Mouse (Mus musculus) bone marrow macrophage, adult 2 months (primary cell): Measurements from ENCODE around the gene Olfr1499.

Source experiments
- CTCF ChIP-seq: IDR thresholded peaks from 2 replicates; pipeline ENCODE4 v1.5.1; 2012; ENCODE audit warnings: low read depth, mild to moderate bottlenecking, low read length, moderate library complexity
- POLR2A ChIP-seq: IDR thresholded peaks from 2 replicates; pipeline ENCODE4 v1.6.1; 2012; ENCODE audit warnings: mild to moderate bottlenecking, low read depth, low read length, borderline replicate concordance

DNA sequence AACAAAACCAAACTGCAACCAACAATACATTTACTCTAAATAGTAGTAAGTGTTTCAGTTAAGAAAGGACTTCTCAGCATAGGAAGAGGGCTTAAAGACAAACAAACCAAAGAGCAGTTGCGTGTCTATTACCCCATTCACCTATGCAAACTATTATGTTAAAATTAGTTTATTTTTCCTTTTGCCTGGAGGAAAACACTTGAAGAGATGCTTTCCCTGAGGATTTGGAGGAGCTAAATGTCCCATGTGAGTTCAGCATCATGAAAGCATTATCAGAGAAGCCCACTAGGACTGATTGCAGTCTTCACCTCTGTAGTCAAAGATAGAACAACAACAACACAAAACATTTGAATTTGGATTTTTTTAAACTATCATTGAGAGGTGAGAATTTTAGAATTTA lies 41.7 kb downstream of the Olfr1499 start, which contains the start of gene Olfr1496:
- no peak for TF ChIP-seq CTCF
- TF ChIP-seq POLR2A, result no peak
